Mouse (Mus musculus) olfactory bulb, adult 2 months (tissue): Measurements from ENCODE around the gene Stx2. TPM values are rescaled to one million over a fixed set of nuclear protein-coding genes. Genes with fewer than 3 reads are reported as not detected.

Experiments used
- H3K27ac ChIP-seq: fragments of 200-500 bp; 2 replicates; pipeline ENCODE4 v1.5.1; 2012; ENCODE audit warnings: low read depth, low read length; ENCODE audit not compliant: insufficient read depth
- H3K4me1 ChIP-seq: fragments of 200-500 bp; 2 replicates; pipeline ENCODE4 v1.6.1; 2012; ENCODE audit warnings: low read length; ENCODE audit not compliant: control insufficient read depth, insufficient read depth
- H3K4me3 ChIP-seq: fragments of 200-500 bp; 2 replicates; pipeline ENCODE4 v1.5.1; 2012; ENCODE audit warnings: mild to moderate bottlenecking, low read depth, low read length, moderate library complexity; ENCODE audit not compliant: insufficient read depth
- CTCF ChIP-seq: fragments of 200-500 bp; IDR thresholded peaks from 2 replicates; pipeline ENCODE4 v1.5.1; 2012; ENCODE audit warnings: low read depth, mild to moderate bottlenecking, low read length, moderate library complexity; ENCODE audit not compliant: insufficient read depth
- POLR2A ChIP-seq: fragments of 200-500 bp; IDR thresholded peaks from 2 replicates; pipeline ENCODE4 v1.6.1; 2012; ENCODE audit warnings: mild to moderate bottlenecking, low read depth, low read length, moderate library complexity; ENCODE audit not compliant: insufficient read depth
- WGBS: fragments of 180-500 bp; shearing (Covaris S2); methylation state at CpG from one replicate; pipeline ENCODE4 v1.1.7; 2018; 5-methylcytosine and 5-hydroxymethylcytosine counted together
- polyA plus RNA-seq: library from polyadenylated mRNA; stranded (reverse); fragments of >200 nt; gene quantifications from 2 replicates; pipeline ENCODE4 v1.2.4, GENCODE M21; 2012; ENCODE audit warnings: low replicate concordance; ENCODE audit not compliant: missing spikeins, insufficient read depth, insufficient read length

The Stx2 gene
- polyA plus RNA-seq, 1 experiment = not detected

DNA sequence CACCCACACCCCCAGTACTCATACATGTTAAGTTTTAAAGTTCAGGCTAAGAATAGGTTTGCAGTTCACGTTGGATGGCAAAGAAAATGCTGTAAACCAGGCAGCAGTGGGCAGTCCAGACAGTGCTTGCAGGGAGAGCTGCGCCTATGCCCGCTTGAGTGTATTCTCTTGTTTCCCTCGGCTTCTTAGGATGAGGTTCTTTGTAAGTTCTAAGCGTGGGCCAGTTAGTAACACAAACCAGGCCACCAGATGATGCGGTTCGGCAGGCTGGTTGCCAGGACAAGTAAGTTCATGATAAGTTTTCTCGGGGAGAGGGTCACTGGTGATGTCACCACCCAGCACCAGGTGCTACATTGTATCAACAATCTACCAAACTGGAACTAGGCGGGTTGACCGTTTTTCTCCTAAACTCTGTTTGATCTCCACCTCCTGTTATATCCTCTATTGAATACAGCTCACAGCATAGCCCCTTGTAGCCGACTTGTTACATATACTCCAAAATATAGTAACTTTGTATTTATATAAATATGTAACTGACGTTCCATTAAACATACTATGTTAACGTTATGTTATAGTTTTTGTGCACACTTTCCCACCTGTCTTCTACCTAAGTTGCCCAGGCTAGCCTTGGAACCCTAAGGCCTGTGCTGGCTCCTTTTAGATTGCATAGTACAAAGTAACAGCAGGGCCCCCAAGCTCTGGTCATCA, 10.6 kb upstream of the Stx2 start:
- Histone ChIP-seq H3K27ac (peak overlapping the region; percentile 96), H3K4me3 (peak overlapping the region; percentile 96), H3K4me1 (no peaks in the 10 kb centered on the region; the same call in 1 of the 2 replicates)
- TF ChIP-seq POLR2A = no peak
- TF ChIP-seq CTCF = no peak
- 86% methylated on average over 13 of the region's 13 CpGs for WGBS

DNA sequence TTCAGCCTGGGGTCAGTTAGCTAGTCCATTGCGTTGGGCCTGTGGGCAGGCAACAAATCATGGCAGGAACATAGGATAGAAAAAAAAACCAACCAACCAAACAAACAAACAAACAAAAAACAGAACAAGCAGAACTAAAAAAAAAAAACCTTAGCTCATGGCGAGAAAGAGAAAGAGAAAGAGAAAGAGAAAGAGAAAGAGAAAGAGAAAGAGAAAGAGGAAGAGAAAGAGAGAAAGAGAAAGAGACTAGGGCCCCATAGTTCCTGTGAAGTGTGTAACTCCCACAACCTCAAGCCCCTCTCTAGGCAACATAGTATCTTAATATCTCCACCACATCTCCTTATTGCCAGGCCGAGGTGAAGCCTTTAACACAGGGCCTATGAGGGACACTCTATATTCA, 8.0 kb upstream of the Stx2 start:
- Histone ChIP-seq H3K4me1 (peaks cover 3% of the 10 kb centered on the region), H3K4me3 (no peak overlapping the region), H3K27ac (no peak overlapping the region)
- 96% methylated on average over 3 of the region's 3 CpGs for WGBS
- TF ChIP-seq CTCF = no peak
- TF ChIP-seq POLR2A = no peak

DNA sequence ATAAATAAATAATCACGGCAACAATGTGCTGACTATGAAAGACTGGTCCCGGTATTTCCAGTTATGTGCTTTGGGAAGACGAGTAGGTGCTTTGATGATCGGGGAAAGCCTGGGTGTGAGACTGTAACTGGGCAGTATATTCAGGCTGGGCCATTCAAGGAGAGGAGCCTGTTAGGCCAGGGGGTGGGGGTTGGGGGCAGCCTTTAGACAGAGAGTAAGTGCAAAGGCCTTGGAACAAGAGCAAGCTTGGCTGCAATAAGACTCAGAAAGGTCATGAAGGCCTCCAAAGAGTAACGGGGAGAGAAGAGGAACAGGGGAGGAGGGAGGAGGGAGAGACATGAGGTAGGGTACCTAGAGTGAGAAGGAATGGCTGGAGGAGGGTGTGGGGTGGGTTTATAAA, 7.2 kb upstream of the Stx2 start:
- TF ChIP-seq CTCF (no peak), POLR2A (no peak)
- peaks cover 3% of the 10 kb centered on the region for H3K4me1 ChIP-seq
- H3K4me3 ChIP-seq = no peak overlapping the region
- 85% methylated on average over 5 of the region's 5 CpGs for WGBS
- no peak overlapping the region for H3K27ac ChIP-seq

DNA sequence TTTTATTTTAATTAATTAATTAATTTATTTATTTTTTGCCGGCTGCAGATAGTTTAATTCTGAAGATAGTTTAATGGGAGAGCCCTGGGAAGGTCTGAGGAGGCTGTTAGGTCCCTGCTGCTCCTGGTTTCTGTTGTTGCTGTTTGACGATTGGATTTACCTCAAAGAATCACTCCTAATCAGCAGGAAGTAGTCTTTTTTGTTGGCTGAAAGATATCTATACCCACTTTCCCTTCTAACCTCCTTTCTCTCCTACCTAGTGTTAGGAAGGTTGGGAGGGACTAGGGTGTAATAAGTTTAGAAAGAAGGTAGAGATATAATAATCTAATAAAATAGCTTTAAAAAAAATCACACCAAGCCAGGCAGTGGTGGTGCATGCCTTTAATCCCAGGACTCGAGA, 6.6 kb upstream of the Stx2 start:
- Histone ChIP-seq H3K4me3 (no peak overlapping the region), H3K27ac (no peak overlapping the region), H3K4me1 (peaks cover 3% of the 10 kb centered on the region)
- WGBS = 75% methylated on average over 3 of the region's 3 CpGs
- TF ChIP-seq POLR2A (no peak), CTCF (no peak)

DNA sequence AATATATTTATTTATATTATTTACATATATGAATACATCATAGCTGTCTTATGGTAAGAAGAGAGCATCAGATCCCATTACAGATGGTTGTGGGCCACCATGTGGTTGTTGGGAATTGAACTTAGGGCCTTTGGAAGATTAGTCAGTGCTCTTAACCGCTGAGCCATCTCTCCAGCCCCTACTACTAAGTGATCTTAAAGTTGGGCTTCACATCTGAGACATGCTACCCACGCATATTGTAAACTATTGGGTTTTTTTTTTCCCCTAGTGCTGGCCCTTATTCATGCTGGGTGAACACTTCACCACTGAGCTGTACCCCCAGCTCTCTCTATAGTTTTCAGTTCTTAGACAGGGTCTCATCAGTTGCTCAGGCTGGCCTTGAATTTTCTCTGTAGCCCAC, 2.6 kb upstream of the Stx2 start:
- 84% methylated on average over 2 of the region's 2 CpGs for WGBS
- peaks cover 18% of the 10 kb centered on the region for H3K4me1 ChIP-seq
- TF ChIP-seq POLR2A (no peak), CTCF (no peak)
- H3K4me3 ChIP-seq = no peak overlapping the region
- no peak overlapping the region for H3K27ac ChIP-seq

DNA sequence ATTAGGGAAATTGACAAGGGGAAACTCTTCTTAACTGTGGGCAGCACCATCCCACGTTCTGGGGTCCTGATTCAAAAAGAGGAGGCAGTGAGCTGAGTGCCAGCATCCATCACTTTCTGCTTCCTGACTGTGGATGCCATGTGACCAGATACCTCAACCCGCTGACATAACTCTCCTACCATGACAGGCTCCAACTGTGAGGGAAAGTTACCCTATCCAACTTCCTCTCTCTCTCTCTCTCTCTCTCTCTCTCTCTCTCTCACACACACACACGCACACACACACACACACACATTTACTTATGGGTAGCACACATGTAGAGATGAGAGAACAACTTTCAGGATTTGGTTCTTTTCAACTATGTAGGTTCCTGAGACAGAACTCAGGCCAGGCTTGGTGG, 1.2 kb upstream of the Stx2 start:
- H3K4me1 ChIP-seq = peaks cover 20% of the 10 kb centered on the region
- WGBS = 90% methylated on average over 3 of the region's 3 CpGs
- H3K4me3 ChIP-seq = no peak overlapping the region
- TF ChIP-seq POLR2A (no peak), CTCF (no peak)
- no peak overlapping the region for H3K27ac ChIP-seq

DNA sequence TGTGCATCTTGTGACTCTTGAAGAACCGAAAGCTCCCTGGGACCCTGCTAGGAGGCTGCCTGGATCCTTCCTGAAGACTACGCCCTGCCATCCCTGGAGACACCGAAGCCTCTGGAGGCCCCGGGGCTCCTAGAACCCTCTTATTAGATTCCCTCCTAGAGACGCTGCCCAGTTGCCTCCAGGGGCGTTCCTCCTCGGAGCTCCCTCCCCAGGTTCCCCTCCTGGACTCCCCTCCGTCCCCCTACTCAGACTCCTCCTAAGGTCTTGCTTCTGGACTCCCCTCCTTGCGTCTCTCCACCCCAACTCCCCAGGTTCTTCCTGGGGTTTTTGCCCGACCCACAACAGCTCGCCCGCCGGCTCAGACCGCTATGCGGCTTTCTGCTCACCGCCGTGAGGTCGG, 366 bp downstream of the Stx2 start:
- under 1% methylated on average over 18 of the region's 18 CpGs for WGBS
- peak overlapping the region; percentile 87 for H3K4me3 ChIP-seq
- TF ChIP-seq CTCF = no peak
- H3K27ac ChIP-seq = no peak overlapping the region
- peaks cover 20% of the 10 kb centered on the region for H3K4me1 ChIP-seq

DNA sequence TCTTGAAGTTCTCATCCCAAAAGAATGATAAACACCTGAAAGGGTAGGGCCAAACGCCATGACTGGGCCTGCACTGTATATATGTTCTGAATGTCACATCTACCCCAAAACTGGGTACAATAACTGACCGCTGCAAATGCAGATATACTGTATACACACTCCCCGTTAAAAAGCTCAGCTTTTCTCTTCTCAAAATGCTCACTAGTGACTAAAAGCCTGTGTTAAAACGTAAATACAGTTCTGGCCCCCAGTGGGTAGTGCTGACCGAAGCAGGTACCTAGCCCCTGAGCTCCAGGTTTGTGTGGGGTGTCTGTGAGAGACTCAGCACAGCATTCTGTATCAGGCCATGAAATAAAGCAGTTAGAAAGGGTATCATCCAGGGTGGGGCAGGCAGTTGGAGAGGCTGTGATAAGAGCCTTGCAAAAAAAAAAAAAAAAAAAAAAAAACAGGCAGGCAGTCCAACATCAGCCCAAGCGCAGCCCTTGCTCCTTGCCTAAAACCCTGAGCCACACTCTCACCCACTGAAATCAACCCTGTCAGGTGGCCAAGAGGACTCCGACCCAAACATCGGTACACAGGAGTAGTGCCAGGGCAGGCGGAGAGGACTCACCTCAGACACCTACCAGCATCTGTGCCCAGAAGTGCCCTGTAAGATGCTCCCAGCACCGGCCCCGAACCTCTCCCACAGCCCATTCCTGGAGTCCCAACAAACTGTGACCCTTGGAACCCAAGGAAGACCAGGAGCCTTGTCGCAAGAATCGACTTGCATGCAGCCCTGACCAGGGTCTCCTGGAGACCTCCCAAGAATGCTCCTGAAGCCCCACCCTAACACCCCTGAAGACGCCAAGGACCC, 1.0 kb downstream of the Stx2 start:
- H3K4me3 ChIP-seq = peak overlapping the region; percentile 87
- H3K4me1 ChIP-seq = peaks cover 20% of the 10 kb centered on the region
- H3K27ac ChIP-seq = no peak overlapping the region
- WGBS = 59% methylated on average over 14 of the region's 14 CpGs
- TF ChIP-seq CTCF (no peak), POLR2A (no peak)

DNA sequence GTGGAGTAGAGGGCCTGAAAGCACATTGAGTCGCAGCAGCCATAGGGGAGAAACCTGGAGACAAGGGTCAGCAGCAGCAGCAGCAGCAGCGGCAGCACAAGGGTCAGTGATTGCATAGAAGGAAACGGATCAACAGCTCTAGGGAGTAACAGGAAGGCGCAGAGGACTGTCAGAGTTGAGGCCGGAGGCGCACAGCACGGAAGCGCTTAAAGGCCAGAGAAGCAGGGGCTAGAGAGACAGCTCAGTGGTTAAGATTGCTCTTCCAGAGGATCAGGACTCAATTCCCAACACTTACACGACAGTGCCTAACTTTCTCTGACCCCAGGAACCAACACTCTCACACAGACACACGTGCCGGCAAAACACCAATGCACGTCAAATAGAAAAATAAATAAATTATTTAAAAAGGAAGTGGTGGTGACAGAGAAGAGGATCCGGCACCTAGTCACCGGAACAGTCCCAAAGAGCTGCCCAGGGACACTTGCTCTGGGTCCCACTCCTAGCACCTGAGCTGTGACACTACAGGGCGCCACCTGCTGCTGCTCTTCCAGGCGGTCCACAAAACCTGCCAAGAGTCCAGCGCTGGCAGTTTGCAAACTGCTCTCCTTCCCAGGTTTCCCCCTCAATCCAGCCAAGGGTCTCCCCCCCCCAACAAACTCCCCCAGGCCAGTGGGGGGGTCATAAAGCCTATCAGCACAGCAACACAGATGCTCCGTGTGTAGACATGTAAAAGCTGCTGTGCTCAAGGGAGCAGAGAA, 2.2 kb downstream of the Stx2 start:
- Histone ChIP-seq H3K27ac (no peak overlapping the region), H3K4me1 (peaks cover 17% of the 10 kb centered on the region), H3K4me3 (no peak overlapping the region)
- TF ChIP-seq POLR2A (no peak), CTCF (no peak)
- WGBS = 84% methylated on average over 18 of the region's 18 CpGs
